Mouse (Mus musculus): ENCODE measurements around the gene Mpi.

DNA sequence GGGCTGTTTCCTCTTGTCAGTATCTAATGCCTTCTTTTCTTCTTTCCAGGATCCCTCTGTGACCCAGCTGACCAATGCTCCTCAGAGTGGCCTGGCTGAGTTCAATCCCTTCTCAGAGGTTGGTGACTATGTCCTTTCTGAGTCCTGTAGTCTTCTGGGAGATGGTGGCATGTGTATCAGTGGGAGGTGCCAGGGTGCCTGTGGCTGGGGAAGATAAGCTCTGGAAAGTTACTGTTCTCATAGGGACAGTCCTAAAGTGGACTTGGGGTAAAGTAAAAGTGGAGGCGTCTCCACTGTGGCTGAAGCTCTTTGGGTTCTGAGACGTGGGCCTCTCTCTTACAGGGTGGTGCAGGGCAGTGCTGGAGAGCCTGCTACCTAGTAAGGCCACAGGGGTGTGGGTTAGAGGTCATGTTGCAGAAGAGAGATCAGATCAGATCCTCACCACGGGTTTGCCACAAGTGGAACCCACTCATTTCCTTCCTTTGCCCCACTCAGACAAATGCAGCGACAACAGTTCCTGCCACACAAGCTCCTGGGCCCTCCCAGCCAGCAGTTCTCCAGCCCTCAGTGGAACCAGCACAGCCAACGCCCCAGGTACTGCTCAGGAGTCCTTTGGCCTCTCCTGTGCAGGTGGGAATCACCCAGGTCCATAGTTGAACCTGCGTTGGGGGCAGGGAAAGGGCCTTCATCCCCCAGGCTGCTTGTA is 24.7 kb upstream of the Mpi start:
- no peak for TF ChIP-seq CTCF (IDR thresholded peaks at IDR 0.05)
- no peak for TF ChIP-seq EP300 (IDR thresholded peaks at IDR 0.05)
